Mouse (Mus musculus) G1E (cell line): ENCODE results near the gene Ankrd55.

Experiments used
- CTCF ChIP-seq: IDR thresholded peaks from 2 replicates; pipeline ENCODE4 v1.5.1; 2012; ENCODE audit warnings: low read depth, low read length, inconsistent platforms, mixed read lengths
- GATA1 ChIP-seq: IDR thresholded peaks from 2 replicates; pipeline ENCODE4 v1.6.1; 2012; ENCODE audit warnings: borderline replicate concordance, low read length, inconsistent platforms, mixed read lengths
- GATA2 ChIP-seq: IDR thresholded peaks from 2 replicates; pipeline ENCODE4 v1.6.1; 2012; ENCODE audit warnings: low read depth, low read length, inconsistent platforms, borderline replicate concordance
- POLR2AphosphoS5 ChIP-seq: IDR thresholded peaks from 2 replicates; pipeline ENCODE4 v1.6.1; 2012; ENCODE audit warnings: low read depth, low read length, inconsistent platforms; ENCODE audit not compliant: insufficient replicate concordance
- TAL1 ChIP-seq: conservative IDR thresholded peaks from 2 replicates; pipeline ENCODE4 v1.6.1; 2012; ENCODE audit warnings: low read depth, low read length, inconsistent platforms, mixed read lengths

DNA sequence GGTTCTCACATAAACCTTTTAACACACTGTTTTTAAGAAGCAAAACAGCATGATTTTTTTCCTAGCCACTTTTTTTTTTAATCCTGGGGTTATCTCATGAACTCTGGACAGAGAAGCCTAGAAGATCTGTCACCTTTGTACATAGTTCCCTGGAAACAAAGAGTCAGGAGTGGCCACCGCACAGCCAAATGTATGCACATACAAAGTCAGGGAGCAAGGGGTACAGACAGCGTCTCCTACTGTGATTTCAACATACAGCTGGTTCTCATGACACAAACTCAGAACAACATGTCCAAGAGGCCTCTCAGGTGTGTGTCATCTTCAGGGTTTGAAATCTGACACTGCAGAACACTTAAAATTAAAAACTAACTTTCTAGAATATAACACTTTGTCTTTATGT lies 105.1 kb downstream of the Ankrd55 start:
- no peak for TF ChIP-seq GATA1
- no peak for TF ChIP-seq CTCF
- TF ChIP-seq TAL1 = no peak
- no peak for TF ChIP-seq GATA2
- TF ChIP-seq POLR2AphosphoS5 = no peak
